ENCODE assay signal across 10 mouse cellular contexts in genomic region chr1:21053009-21053408, GRCm38 (mm10). TPM values are rescaled to one million over a fixed set of nuclear protein-coding genes. Genes with fewer than 3 reads are reported as not detected.
DNase-seq lines count a peak whose midpoint lies in the region; ATAC-seq and TF ChIP-seq lines count a peak whose summit lies in the region.
"Had no signal": no experiment of that assay in that cellular context is flagged by ENCODE, and none has a peak within 500 bp of the region (broad histone marks: within the 10 kb centered on the region; RNA-seq: fewer than 3 reads in every experiment).

No protein-coding gene starts in this region.

- H3K36me3 ChIP-seq in forebrain, embryonic 14.5 days (ENCODE audit: control insufficient read depth, insufficient read depth, low read length) = no peaks in the 10 kb centered on the region
- H3K36me3 ChIP-seq in midbrain, embryonic 15.5 days (replicated peaks) = no peaks in the 10 kb centered on the region
- H3K36me3 ChIP-seq in kidney, embryonic 14.5 days (ENCODE audit: control insufficient read depth, insufficient read depth, low read length) = no peaks in the 10 kb centered on the region

- H3K4me2 ChIP-seq in forebrain, embryonic 14.5 days (ENCODE audit: low read length) = no peak overlapping the region
- H3K4me2 ChIP-seq in midbrain, embryonic 15.5 days = no peak overlapping the region
- H3K4me2 ChIP-seq in kidney, embryonic 14.5 days (replicated peaks; ENCODE audit: low read depth, low read length) = no peak overlapping the region

- H3K9me3 ChIP-seq in forebrain, embryonic 14.5 days (replicated peaks; ENCODE audit: control insufficient read depth, low read length) = no peaks in the 10 kb centered on the region
- no peaks in the 10 kb centered on the region for H3K9me3 ChIP-seq in midbrain, embryonic 15.5 days
- peaks cover 1% of the 10 kb centered on the region; the same call in 1 of the 2 replicates for H3K9me3 ChIP-seq in kidney, embryonic 14.5 days (ENCODE audit: control insufficient read depth, low read length)

- no peak overlapping the region for H3K4me3 ChIP-seq in forebrain, embryonic 14.5 days (ENCODE audit: low read depth, low read length)
- no peak overlapping the region for H3K4me3 ChIP-seq in midbrain, embryonic 15.5 days
- no peak overlapping the region for H3K4me3 ChIP-seq in kidney, embryonic 14.5 days (ENCODE audit: low read length)
- H3K4me3 ChIP-seq: left cerebral cortex, adult 2 months had no signal

- 71% methylated on average over 9 of the region's 9 CpGs for WGBS in forebrain, embryonic 14.5 days
- WGBS in midbrain, embryonic 15.5 days = 51% methylated on average over 9 of the region's 9 CpGs
- 74% methylated on average over 9 of the region's 9 CpGs for WGBS in kidney, embryonic 14.5 days

- no peak for TF ChIP-seq POLR2A in brain, embryonic 14.5 days (IDR thresholded peaks at IDR 0.05; ENCODE audit: borderline replicate concordance, extremely low read depth, insufficient read depth, insufficient read length, poor library complexity, severe bottlenecking)

- peaks cover 15% of the 10 kb centered on the region for H3K4me1 ChIP-seq in forebrain, embryonic 14.5 days (ENCODE audit: control insufficient read depth, insufficient read depth, low read length)
- peaks cover 14% of the 10 kb centered on the region for H3K4me1 ChIP-seq in midbrain, embryonic 15.5 days
- H3K4me1 ChIP-seq in kidney, embryonic 14.5 days (ENCODE audit: control insufficient read depth, insufficient read depth, low read length) = peaks cover 17% of the 10 kb centered on the region; the same call in 1 of the 2 replicates

- H3K27me3 ChIP-seq in forebrain, embryonic 14.5 days (replicated peaks; ENCODE audit: control insufficient read depth, insufficient read depth, low read length) = no peaks in the 10 kb centered on the region
- H3K27me3 ChIP-seq in midbrain, embryonic 15.5 days (replicated peaks) = no peaks in the 10 kb centered on the region
- no peaks in the 10 kb centered on the region for H3K27me3 ChIP-seq in kidney, embryonic 14.5 days (ENCODE audit: control insufficient read depth, insufficient read depth, low read length)

- peak; percentile 16; the same call in 1 of the 2 replicates for ATAC-seq in forebrain, embryonic 14.5 days
- ATAC-seq in midbrain, embryonic 15.5 days (replicated peaks) = peak; percentile 50; the same call in 1 of the 2 replicates
- ATAC-seq in kidney, embryonic 14.5 days (ENCODE audit: low FRiP score, low TSS enrichment) = no peak

- TF ChIP-seq CTCF in brain, embryonic 14.5 days (IDR thresholded peaks at IDR 0.05; ENCODE audit: borderline replicate concordance, extremely low read depth, insufficient read depth, insufficient read length) = no peak

- peak; percentile 24 to 45 for DNase-seq in layer of hippocampus, postnatal 10 days (ENCODE audit: low spot score in 2 of 2)
- no peak for DNase-seq in layer of hippocampus, adult 11-12 months (ENCODE audit: low spot score)
- DNase-seq in brain, embryonic 14.5 days (ENCODE audit: low read depth) = peak; percentile 21
- DNase-seq in forebrain, embryonic 14.5 days (ENCODE audit: low spot score) = no peak
- no peak for DNase-seq in adrenal gland, adult (ENCODE audit: inconsistent age in 2 of 2, low spot score in 1 of 2)
- DNase-seq: adrenal gland, postnatal 36 days; lung, adult 2 months had no signal

- no peak overlapping the region for H3K9ac ChIP-seq in forebrain, embryonic 14.5 days (ENCODE audit: low read length)
- H3K9ac ChIP-seq in midbrain, embryonic 15.5 days = no peak overlapping the region
- H3K9ac ChIP-seq in kidney, embryonic 14.5 days (ENCODE audit: low read depth, low read length) = no peak overlapping the region

- 0 out of 2 replicates have a peak overlapping the region, but pooled peaks have one; percentile 29 for H3K27ac ChIP-seq in forebrain, embryonic 14.5 days (ENCODE audit: low read depth, low read length)
- 0 out of 2 replicates have a peak overlapping the region, but pooled peaks have one; percentile 9 for H3K27ac ChIP-seq in midbrain, embryonic 15.5 days
- no peak overlapping the region for H3K27ac ChIP-seq in kidney, embryonic 14.5 days (ENCODE audit: low read depth, low read length)
- H3K27ac ChIP-seq: left cerebral cortex, adult 2 months had no signal

RNA-seq across cellular contexts. Expression of gene Tram2, which starts 26.0 kb away (rescaled TPM):
- total RNA-seq in layer of hippocampus, postnatal 10 days (2021) = 1 to 10 TPM; 2.4 to 2.8 TPM
- polyA plus RNA-seq in brain, embryonic 14.5 days (2012; rRNA removed) = 4.3 and 5.2 TPM in 2 replicates
- polyA plus RNA-seq in forebrain, embryonic 14.5 days (2014; fragmentation: Nextera tagmentation; extraction: Ambion mirVana) = 2.2 and 2.3 TPM in 2 replicates
- 2.0 and 2.1 TPM in 2 replicates for polyA plus RNA-seq in midbrain, embryonic 15.5 days (2015; fragmentation: Nextera tagmentation; extraction: Ambion mirVana)
- 9.8 and 12.4 TPM in 2 replicates for polyA plus RNA-seq in kidney, embryonic 14.5 days (2014; fragmentation: Nextera tagmentation; extraction: Ambion mirVana)

Comparison
In these comparisons a context has a peak if more than half of its experiments do, and no peak if none do; other contexts are left out.
1. DNase-seq: peak in layer of hippocampus, postnatal 10 days (2 of 2) and brain, embryonic 14.5 days (single experiment); none in layer of hippocampus, adult 11-12 months (single experiment), forebrain, embryonic 14.5 days (single experiment) and adrenal gland, adult (0 of 2).